Mouse (Mus musculus): Measurements from ENCODE around the gene Cox17. TPM values are rescaled to one million over a fixed set of nuclear protein-coding genes. Genes with fewer than 3 reads are reported as not detected.

Gene Cox17
- polyA plus RNA-seq, 1 experiment: 653 TPM

DNA sequence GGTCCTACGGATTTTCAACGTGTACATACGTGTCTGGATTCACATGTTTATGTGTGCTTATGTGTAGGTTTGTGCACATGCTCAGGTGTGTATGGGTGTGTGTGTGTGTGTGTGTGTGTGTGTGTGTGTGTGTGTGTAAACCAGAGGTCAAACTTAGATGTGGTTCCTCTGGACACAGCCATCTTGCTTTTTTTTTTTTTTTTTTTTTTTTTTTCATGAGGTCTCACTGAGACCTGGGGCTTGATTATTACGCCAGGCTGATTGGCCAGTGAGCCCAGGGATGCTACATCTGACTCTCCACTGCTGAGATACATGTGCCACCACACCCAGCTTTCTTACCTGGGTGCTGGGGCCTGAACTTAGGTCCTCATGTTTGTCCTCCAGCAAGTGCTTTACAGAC, 27.7 kb upstream of the Cox17 start:
- Histone ChIP-seq H3K4me2 (ENCODE audit: low read depth) (peak overlapping the region; percentile 65), H3K79me2 (ENCODE audit: control insufficient read depth, insufficient read depth) (no peaks in the 10 kb centered on the region), H3K4me3 (no peak overlapping the region), H3ac (ENCODE audit: control insufficient read depth, insufficient read length) (no peak overlapping the region), H3K27me3 (ENCODE audit: control insufficient read depth, insufficient read depth, insufficient read length) (no peaks in the 10 kb centered on the region), H3K36me3 (ENCODE audit: control insufficient read depth, insufficient read depth) (no peaks in the 10 kb centered on the region)
- TF ChIP-seq REST (IDR thresholded peaks at IDR 0.05; ENCODE audit: insufficient read depth, insufficient read length): no peak
- TF ChIP-seq MYOD1 (IDR thresholded peaks at IDR 0.05; ENCODE audit: control insufficient read depth in 1 of 3, insufficient read length in 2 of 3, low read depth in 2 of 3): no peak
- no peak for TF ChIP-seq TCF3 (IDR thresholded peaks at IDR 0.05; ENCODE audit: insufficient read length, low read depth)
- no peak for TF ChIP-seq SRF (IDR thresholded peaks at IDR 0.05; ENCODE audit: control insufficient read depth, insufficient read length, low read depth)
- TF ChIP-seq POLR2A (IDR thresholded peaks at IDR 0.05; ENCODE audit: insufficient read length, low read depth): no peak
- TF ChIP-seq E2F4 (IDR thresholded peaks at IDR 0.05; ENCODE audit: insufficient read depth): no peak
- no peak for TF ChIP-seq POLR2AphosphoS2 (IDR thresholded peaks at IDR 0.05; ENCODE audit: insufficient read length, low read depth)
- no peak for TF ChIP-seq USF1 (IDR thresholded peaks at IDR 0.05; ENCODE audit: low read depth)
- no peak for TF ChIP-seq TCF12 (IDR thresholded peaks at IDR 0.05; ENCODE audit: insufficient read depth, poor library complexity, severe bottlenecking)
- TF ChIP-seq MYOG (IDR thresholded peaks at IDR 0.05; ENCODE audit: control insufficient read depth in 1 of 3, insufficient read depth in 1 of 3, insufficient read length in 2 of 3, low read depth in 2 of 3): no peak
- TF ChIP-seq CEBPB (IDR thresholded peaks at IDR 0.05; ENCODE audit: insufficient read depth, poor library complexity, severe bottlenecking): no peak
- no peak for TF ChIP-seq MAX (IDR thresholded peaks at IDR 0.05; ENCODE audit: low read depth)

DNA sequence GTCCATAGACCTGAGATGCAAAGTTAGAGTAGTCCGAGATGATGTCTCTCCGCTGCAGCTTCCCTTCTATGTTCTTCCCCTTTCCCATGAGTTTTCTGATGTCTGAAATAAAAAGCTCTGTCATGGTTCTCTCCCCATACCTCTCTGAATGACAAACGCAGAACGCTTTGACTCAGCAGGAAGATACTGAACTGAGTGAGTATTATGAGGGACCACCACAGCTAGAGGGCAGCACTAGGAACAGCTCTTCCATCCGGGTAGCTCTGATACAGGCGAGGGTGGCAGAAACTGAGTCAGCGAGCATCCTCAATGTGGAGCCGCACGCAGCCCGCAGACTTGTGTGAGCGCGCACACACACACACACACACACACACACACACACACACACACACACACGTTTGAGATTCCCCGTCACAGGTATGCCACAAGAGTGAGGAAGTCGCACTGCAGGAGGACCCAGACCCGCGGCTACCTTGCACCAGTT, 25.3 kb upstream of the Cox17 start:
- Histone ChIP-seq H3K36me3 (ENCODE audit: control insufficient read depth, insufficient read depth) (no peaks in the 10 kb centered on the region), H3K79me2 (ENCODE audit: control insufficient read depth, insufficient read depth) (no peaks in the 10 kb centered on the region), H3ac (ENCODE audit: control insufficient read depth, insufficient read length) (no peak overlapping the region), H3K27me3 (ENCODE audit: control insufficient read depth, insufficient read depth, insufficient read length) (no peaks in the 10 kb centered on the region), H3K4me3 (no peak overlapping the region), H3K4me2 (ENCODE audit: low read depth) (no peak overlapping the region)
- TF ChIP-seq E2F4 (IDR thresholded peaks at IDR 0.05; ENCODE audit: insufficient read depth) (no peak), REST (IDR thresholded peaks at IDR 0.05; ENCODE audit: insufficient read depth, insufficient read length) (no peak), USF1 (IDR thresholded peaks at IDR 0.05; ENCODE audit: low read depth) (no peak), CEBPB (IDR thresholded peaks at IDR 0.05; ENCODE audit: insufficient read depth, poor library complexity, severe bottlenecking) (no peak), SRF (IDR thresholded peaks at IDR 0.05; ENCODE audit: control insufficient read depth, insufficient read length, low read depth) (no peak), POLR2AphosphoS2 (IDR thresholded peaks at IDR 0.05; ENCODE audit: insufficient read length, low read depth) (no peak), MYOD1 (IDR thresholded peaks at IDR 0.05; ENCODE audit: control insufficient read depth in 1 of 3, insufficient read length in 2 of 3, low read depth in 2 of 3) (no peak), TCF3 (IDR thresholded peaks at IDR 0.05; ENCODE audit: insufficient read length, low read depth) (no peak), POLR2A (IDR thresholded peaks at IDR 0.05; ENCODE audit: insufficient read length, low read depth) (no peak), TCF12 (IDR thresholded peaks at IDR 0.05; ENCODE audit: insufficient read depth, poor library complexity, severe bottlenecking) (no peak), MYOG (IDR thresholded peaks at IDR 0.05; ENCODE audit: control insufficient read depth in 1 of 3, insufficient read depth in 1 of 3, insufficient read length in 2 of 3, low read depth in 2 of 3) (no peak), MAX (IDR thresholded peaks at IDR 0.05; ENCODE audit: low read depth) (no peak)

DNA sequence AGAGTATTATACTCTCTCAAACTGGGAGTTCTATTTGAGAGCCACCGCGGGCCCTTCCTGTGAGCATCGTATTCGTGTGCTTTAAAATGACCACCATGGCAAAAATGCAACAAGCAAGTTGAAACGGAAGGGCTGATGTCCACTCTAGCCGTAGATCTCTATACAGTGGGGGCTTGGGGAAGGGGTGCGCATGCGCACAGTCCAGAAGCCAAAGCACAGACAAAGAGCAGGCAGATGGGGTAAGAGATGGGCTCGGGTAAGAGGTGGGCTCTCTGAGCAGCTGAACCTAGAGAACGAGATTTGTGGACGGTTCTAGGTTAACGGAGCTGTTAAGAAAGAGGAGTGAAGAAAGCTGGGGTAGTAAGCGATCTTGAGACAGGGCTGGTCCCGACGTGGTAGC, 22.5 kb upstream of the Cox17 start:
- Histone ChIP-seq H3K27me3 (ENCODE audit: control insufficient read depth, insufficient read depth, insufficient read length) (no peaks in the 10 kb centered on the region), H3K36me3 (ENCODE audit: control insufficient read depth, insufficient read depth) (no peaks in the 10 kb centered on the region), H3K79me2 (ENCODE audit: control insufficient read depth, insufficient read depth) (no peaks in the 10 kb centered on the region), H3K4me2 (ENCODE audit: low read depth) (no peak overlapping the region), H3ac (ENCODE audit: control insufficient read depth, insufficient read length) (no peak overlapping the region), H3K4me3 (no peak overlapping the region)
- TF ChIP-seq MYOD1 (IDR thresholded peaks at IDR 0.05; ENCODE audit: control insufficient read depth in 1 of 3, insufficient read length in 2 of 3, low read depth in 2 of 3) (no peak), MYOG (IDR thresholded peaks at IDR 0.05; ENCODE audit: control insufficient read depth in 1 of 3, insufficient read depth in 1 of 3, insufficient read length in 2 of 3, low read depth in 2 of 3) (no peak), POLR2AphosphoS2 (IDR thresholded peaks at IDR 0.05; ENCODE audit: insufficient read length, low read depth) (no peak), MAX (IDR thresholded peaks at IDR 0.05; ENCODE audit: low read depth) (no peak), TCF3 (IDR thresholded peaks at IDR 0.05; ENCODE audit: insufficient read length, low read depth) (no peak), SRF (IDR thresholded peaks at IDR 0.05; ENCODE audit: control insufficient read depth, insufficient read length, low read depth) (no peak), USF1 (IDR thresholded peaks at IDR 0.05; ENCODE audit: low read depth) (no peak), REST (IDR thresholded peaks at IDR 0.05; ENCODE audit: insufficient read depth, insufficient read length) (no peak), TCF12 (IDR thresholded peaks at IDR 0.05; ENCODE audit: insufficient read depth, poor library complexity, severe bottlenecking) (no peak), CEBPB (IDR thresholded peaks at IDR 0.05; ENCODE audit: insufficient read depth, poor library complexity, severe bottlenecking) (no peak), POLR2A (IDR thresholded peaks at IDR 0.05; ENCODE audit: insufficient read length, low read depth) (no peak), E2F4 (IDR thresholded peaks at IDR 0.05; ENCODE audit: insufficient read depth) (no peak)

DNA sequence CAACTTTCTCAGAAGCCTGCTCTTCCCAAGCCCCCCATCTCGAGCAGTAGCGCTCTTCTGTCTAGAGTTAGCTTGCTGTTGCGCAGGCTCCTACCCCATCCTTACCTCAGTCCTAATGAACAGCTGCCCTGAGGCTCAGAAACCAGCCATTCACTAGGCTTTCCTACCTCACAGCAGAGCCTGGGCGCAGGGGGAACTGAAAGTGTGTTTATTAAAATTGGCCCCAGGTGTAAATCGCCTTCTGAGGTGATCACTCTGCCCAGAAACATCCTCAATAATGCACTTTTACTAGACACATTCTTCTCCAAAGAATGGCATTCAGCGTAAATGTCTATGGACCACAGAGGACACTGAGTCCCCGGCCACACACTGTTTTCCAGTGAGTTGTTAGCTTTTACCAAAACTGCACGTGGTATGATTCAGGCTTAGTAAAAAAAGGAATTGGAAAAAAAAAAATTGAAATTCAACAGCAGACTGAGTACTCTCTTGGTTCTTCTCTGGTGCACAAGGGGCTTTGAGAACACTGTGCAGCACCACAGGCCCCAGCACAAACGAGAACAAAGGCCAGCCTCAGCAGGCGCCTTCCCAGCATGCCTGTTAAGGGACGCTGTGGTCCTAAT, 19.9 kb upstream of the Cox17 start:
- TF ChIP-seq USF1 (IDR thresholded peaks at IDR 0.05; ENCODE audit: low read depth): no peak
- TF ChIP-seq POLR2AphosphoS2 (IDR thresholded peaks at IDR 0.05; ENCODE audit: insufficient read length, low read depth): no peak
- TF ChIP-seq POLR2A (IDR thresholded peaks at IDR 0.05; ENCODE audit: insufficient read length, low read depth): no peak
- TF ChIP-seq REST (IDR thresholded peaks at IDR 0.05; ENCODE audit: insufficient read depth, insufficient read length): no peak
- no peak overlapping the region for H3K4me2 ChIP-seq (ENCODE audit: low read depth)
- no peaks in the 10 kb centered on the region for H3K36me3 ChIP-seq (ENCODE audit: control insufficient read depth, insufficient read depth)
- no peak overlapping the region for H3K4me3 ChIP-seq
- no peaks in the 10 kb centered on the region for H3K79me2 ChIP-seq (ENCODE audit: control insufficient read depth, insufficient read depth)
- H3K27me3 ChIP-seq (ENCODE audit: control insufficient read depth, insufficient read depth, insufficient read length): no peaks in the 10 kb centered on the region
- H3ac ChIP-seq (ENCODE audit: control insufficient read depth, insufficient read length): no peak overlapping the region
